Mouse (Mus musculus): ENCODE results near the gene Cort. TPM values are rescaled to one million over a fixed set of nuclear protein-coding genes. Genes with fewer than 3 reads are reported as not detected.

Gene Cort
- total RNA-seq (2023), result 1 to 10 TPM in 1 of 2 experiments, under 1 TPM in 1; 0.55 to 1.7 TPM

DNA sequence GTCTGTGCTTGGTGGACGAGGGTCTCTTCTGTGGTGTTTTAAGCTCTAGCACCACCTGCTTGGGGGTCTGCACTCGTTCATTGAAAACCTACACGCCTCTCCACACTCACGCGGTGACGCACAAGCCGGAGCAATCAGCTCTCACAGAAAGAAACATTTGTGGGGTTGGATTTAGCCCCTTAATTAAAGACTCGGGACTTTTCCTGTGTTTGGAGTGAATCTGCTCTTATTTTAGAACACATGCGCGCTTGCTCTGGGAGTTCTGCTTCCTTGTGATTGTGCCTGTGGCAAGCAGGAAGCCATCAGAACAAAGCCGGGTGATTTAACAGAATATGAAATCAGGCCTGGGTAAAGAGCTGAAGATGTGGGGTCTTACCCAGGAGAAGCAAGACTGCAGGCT is at the start of gene Cort:
TSS of gene Cort (minus strand) at position 101 of the 400 bp plus-strand sequence.

DNA sequence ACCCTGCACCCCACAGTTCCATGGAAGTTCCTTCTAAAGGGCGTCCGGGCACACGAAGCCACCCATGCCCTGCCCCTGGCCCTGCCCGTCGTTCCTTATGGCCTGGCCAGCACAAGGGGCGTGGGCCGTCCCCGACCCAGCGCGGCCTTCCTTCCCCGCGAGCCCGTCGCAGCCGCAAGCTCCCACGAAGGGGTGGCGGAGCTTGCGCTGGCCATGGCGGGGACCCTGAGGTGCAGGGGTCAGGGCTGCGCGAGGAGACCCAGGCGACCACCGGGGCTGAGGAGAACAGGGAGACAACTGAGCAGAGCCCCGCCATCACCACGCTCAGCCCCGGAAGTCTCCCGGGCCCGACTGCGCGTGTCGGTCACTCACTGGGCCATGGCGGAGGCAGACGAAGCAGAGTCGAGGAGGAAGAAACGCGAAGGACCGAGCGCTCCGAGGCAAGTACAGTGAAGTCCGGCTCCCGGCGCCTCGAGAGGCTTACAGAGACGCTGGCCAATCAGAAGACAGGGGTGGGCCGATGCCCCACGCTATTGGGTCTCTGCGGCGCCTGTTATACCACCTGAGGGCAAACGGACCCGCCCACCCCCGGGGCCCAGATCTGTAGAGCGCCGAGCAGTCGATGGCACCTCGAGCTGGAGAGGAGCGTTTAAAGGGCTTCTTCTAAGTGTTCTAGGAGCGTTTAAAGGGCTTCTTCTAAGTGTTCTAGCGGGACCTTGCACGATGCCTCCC is 39.8 kb upstream of the Cort start, which contains the start of gene Pgd:
TSS of gene Pgd (minus strand) at position 557 of the 732 bp plus-strand sequence.

DNA sequence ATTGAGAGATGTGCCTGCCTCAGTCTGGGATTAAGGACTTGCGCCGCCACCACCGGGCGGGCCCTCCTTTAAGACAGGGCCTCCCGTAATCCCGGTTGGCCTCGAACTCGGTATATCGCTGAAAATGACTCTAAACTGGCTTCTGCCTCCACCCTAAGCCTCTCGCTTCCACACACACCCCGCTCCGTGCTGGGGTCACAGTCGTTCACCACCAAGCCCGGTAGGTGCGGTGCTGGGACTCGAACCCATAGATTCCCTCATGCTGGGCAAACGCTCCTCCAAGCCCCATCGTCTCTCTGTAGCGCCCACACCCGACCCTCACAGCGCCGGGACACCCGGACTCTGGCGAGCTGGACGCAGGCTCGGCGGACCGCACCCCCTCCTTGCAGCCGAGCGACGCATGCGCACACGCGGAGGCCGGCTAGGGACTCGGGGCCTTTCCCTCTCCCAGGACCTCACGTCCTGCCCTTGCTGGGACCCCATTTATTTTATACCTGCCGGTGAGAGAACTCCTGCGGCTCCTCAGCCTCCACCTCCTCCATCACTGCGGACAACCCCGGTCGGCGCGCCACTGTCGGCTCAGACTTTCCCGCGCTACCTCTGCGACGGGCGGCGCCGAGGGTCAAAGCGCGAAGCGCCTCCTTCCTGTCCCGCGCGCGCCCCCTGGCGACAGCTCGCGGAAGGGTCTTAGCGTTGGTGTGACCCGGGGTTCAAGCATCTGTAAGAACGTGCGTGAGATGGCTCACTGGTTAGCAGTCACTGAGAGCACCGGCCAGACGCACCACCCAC is 10.6 kb upstream of the Cort start, which contains the start of gene Cenps:
TSS of gene Cenps (minus strand) at position 648 of the 789 bp plus-strand sequence.

DNA sequence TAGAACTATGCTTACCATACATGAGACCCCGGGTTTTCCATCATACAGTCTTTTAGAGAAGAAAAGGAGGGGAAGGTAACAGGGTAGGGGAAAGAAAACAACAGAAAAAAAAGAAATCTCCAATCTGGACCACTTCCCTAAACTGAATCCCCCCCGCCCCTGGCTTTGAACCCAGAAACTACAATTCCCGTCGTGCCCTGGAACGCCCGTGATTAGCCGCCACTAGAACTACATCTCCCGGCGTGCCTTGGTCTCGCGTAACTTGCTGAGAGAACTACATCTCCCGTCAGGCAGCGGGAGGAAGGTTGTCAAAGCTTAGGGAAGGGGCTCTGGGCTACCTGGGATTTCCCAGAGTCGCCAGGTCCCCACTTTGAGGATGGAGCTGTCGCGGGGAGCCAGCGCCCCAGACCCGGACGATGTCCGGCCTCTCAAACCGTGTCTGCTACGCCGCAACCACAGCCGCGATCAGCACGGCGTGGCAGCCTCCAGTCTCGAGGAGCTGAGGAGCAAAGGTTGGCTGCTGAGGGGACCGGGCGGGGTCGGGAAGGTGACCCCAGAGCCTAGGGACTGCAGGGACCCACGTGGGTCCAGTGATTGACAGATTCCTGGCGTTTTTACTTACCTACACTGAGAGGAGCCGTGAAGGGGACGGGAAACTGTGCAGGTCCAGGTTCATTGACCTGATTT is 22.5 kb downstream of the Cort start, which contains the start of gene Dffa:
TSS of gene Dffa (plus strand) at position 272 of the 687 bp plus-strand sequence.

DNA sequence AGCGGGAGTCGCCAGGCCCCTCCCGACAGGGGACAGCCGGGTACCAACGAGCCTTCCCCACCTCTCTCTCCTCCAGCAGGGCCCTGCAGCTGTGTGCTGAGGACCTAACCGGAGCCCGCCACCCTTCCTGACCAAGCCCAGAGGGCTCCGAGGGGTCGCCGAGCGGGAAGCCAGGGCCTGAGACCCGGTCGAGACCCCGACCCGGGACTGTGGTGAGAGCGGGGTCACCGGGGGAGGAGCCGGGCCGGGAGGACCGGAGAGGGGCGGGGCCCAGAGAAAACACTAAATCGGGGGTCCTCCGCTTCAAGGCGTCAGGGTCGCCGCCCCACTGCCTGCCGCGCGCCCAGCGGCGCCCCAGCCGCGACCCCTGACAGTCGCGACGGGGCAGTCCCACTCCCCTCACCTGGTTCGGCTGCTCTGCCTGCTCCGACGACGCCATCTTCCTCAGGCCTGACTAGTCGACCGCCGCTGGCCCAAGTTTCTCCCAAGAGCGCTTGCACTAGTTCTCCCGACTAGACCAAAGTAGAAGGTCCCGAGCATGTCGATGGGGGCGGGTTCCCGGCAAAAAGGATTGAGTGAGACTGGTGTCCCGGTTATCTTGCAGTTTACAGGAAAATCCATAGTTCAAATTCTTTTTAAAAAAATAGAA is 27.1 kb downstream of the Cort start, which contains the start of gene Pex14:
TSS of gene Pex14 (minus strand) at position 508 of the 649 bp plus-strand sequence.

Other genes with a start within 250 kb of the Cort start
- 10 to 100 TPM; 16.9 to 18.3 TPM for gene Pex14, start 26.9 kb downstream of the Cort start, total RNA-seq (2023)
- gene Dffa, start 22.6 kb downstream of the Cort start, total RNA-seq (2023), result 10 to 100 TPM; 18.1 to 21.5 TPM
- 10 to 100 TPM; 12.4 to 15.1 TPM for gene Cenps, start 10.9 kb upstream of the Cort start, total RNA-seq (2023)
- 100 to 1,000 TPM; 690 to 702 TPM for gene Pgd, start 40.0 kb upstream of the Cort start, total RNA-seq (2023)
- gene Kif1b, start 180.9 kb upstream of the Cort start, total RNA-seq (2023), result 10 to 100 TPM; 53.6 to 56.7 TPM